30 mouse cellular contexts compared by ENCODE assay signal in the genomic region with DNA sequence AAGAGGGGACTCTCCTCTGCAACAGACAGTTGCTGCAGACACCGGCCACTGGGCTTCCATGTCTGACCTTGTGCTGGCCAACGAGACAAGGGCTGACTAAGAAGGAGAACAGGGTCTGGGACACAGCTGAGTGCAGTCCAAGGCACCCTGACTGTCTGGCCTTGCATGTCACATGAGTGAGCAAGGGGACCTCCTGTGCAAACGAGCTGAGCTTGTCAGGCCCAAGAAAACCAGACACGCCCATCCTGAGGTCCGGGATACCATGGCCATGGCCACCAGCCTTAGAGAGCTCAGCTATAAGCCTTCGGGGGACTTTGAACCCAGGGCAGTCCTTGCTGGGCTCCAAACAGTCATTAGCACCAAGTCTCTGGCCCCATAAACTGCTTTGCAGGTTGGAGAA. TPM values are rescaled to one million over a fixed set of nuclear protein-coding genes. Genes with fewer than 3 reads are reported as not detected.
DNase-seq lines count a peak whose midpoint lies in the region; ATAC-seq lines count a peak whose summit lies in the region.
"Had no signal": no experiment of that assay in that cellular context is flagged by ENCODE, and none has a peak within 500 bp of the region (broad histone marks: within the 10 kb centered on the region; RNA-seq: fewer than 3 reads in every experiment).

No protein-coding gene starts in this region.

- DNase-seq in adrenal gland, adult (ENCODE audit: inconsistent age in 2 of 2, low spot score in 1 of 2): peak; percentile 66 to 86
- no peak for DNase-seq in adrenal gland, postnatal 4 days (ENCODE audit: low spot score in 2 of 2)
- DNase-seq in B cell, adult 2 months: no peak
- DNase-seq in gastrocnemius, postnatal 14 days: no peak
- no peak for DNase-seq in midbrain, embryonic 14.5 days
- DNase-seq: cerebellum, adult 8-10 months; cerebellum, postnatal 25 days; heart, postnatal 4 days; kidney, adult 2 months; kidney, postnatal 4 days; liver, embryonic 13.5 days; lung, adult 18-20 months; lung, postnatal 4 days; retina, postnatal 1 day; right cerebral cortex, postnatal 25 days; thymus, adult 18-20 months; thymus, postnatal 25 days had no signal

- 87% methylated on average over 6 of the region's 6 CpGs for WGBS in embryonic facial prominence, embryonic 13.5 days
- WGBS in midbrain, embryonic 14.5 days: 89% methylated on average over 6 of the region's 6 CpGs

- H3K27me3 ChIP-seq in megakaryocyte, embryonic 14.5 days (replicated peaks): no peaks in the 10 kb centered on the region
- no peaks in the 10 kb centered on the region for H3K27me3 ChIP-seq in embryonic facial prominence, embryonic 13.5 days
- no peaks in the 10 kb centered on the region for H3K27me3 ChIP-seq in midbrain, embryonic 14.5 days (ENCODE audit: control insufficient read depth, insufficient read depth, low read length)
- H3K27me3 ChIP-seq: forebrain, embryonic 15.5 days; hindbrain, embryonic 13.5 days; limb, embryonic 15.5 days; liver, embryonic 13.5 days; midbrain, embryonic 15.5 days; neural tube, embryonic 15.5 days; stomach, embryonic 15.5 days had no signal

- no peak for ATAC-seq in megakaryocyte, adult 5-6 weeks (ENCODE audit: poor library complexity, severe bottlenecking)
- ATAC-seq in embryonic facial prominence, embryonic 13.5 days (ENCODE audit: insufficient number of reproducible peaks, insufficient read depth, low FRiP score, low TSS enrichment, low read depth): no peak
- ATAC-seq in midbrain, embryonic 14.5 days (ENCODE audit: low FRiP score, low TSS enrichment): no peak
- ATAC-seq: forebrain, embryonic 15.5 days; lung, postnatal 0 days; midbrain, embryonic 15.5 days had no signal

- H3K4me1 ChIP-seq in megakaryocyte, embryonic 14.5 days: peaks cover 75% of the 10 kb centered on the region
- peaks cover 23% of the 10 kb centered on the region for H3K4me1 ChIP-seq in embryonic facial prominence, embryonic 13.5 days
- no peaks in the 10 kb centered on the region for H3K4me1 ChIP-seq in midbrain, embryonic 14.5 days (ENCODE audit: control insufficient read depth, insufficient read depth, low read length)

- H3K4me2 ChIP-seq in embryonic facial prominence, embryonic 13.5 days: no peak overlapping the region
- H3K4me2 ChIP-seq in midbrain, embryonic 14.5 days (ENCODE audit: low read length): no peak overlapping the region
- H3K4me2 ChIP-seq: forebrain, embryonic 15.5 days; hindbrain, embryonic 13.5 days; limb, embryonic 15.5 days; liver, embryonic 13.5 days; midbrain, embryonic 15.5 days; neural tube, embryonic 15.5 days; stomach, embryonic 15.5 days had no signal

- peaks cover 97% of the 10 kb centered on the region for H3K36me3 ChIP-seq in megakaryocyte, embryonic 14.5 days (replicated peaks; ENCODE audit: low read length)
- H3K36me3 ChIP-seq in embryonic facial prominence, embryonic 13.5 days: peaks cover 85% of the 10 kb centered on the region
- H3K36me3 ChIP-seq in midbrain, embryonic 14.5 days (ENCODE audit: control insufficient read depth, insufficient read depth, low read length): peaks cover 62% of the 10 kb centered on the region

- no peak overlapping the region for H3K27ac ChIP-seq in embryonic facial prominence, embryonic 13.5 days
- H3K27ac ChIP-seq in midbrain, embryonic 14.5 days (replicated peaks; ENCODE audit: low read depth, low read length): no peak overlapping the region
- H3K27ac ChIP-seq: forebrain, embryonic 15.5 days; heart, embryonic 10.5 days; hindbrain, embryonic 13.5 days; kidney, postnatal 0 days; limb, embryonic 15.5 days; liver, embryonic 13.5 days; midbrain, embryonic 15.5 days; neural tube, embryonic 15.5 days; stomach, embryonic 15.5 days had no signal

- peak overlapping the region; percentile 34 for H3K4me3 ChIP-seq in megakaryocyte, embryonic 14.5 days (replicated peaks)
- no peak overlapping the region for H3K4me3 ChIP-seq in embryonic facial prominence, embryonic 13.5 days
- no peak overlapping the region for H3K4me3 ChIP-seq in midbrain, embryonic 14.5 days (replicated peaks; ENCODE audit: low read depth, low read length)
- H3K4me3 ChIP-seq: forebrain, embryonic 15.5 days; heart, embryonic 10.5 days; hindbrain, embryonic 13.5 days; limb, embryonic 15.5 days; liver, embryonic 13.5 days; midbrain, embryonic 15.5 days; neural tube, embryonic 15.5 days; stomach, embryonic 15.5 days had no signal

- intact Hi-C loops in gastrocnemius, postnatal 14 days (cut with DNase I; ENCODE audit: low total_unique reads): no loop called here

- no peaks in the 10 kb centered on the region for H3K9me3 ChIP-seq in megakaryocyte, embryonic 14.5 days
- no peaks in the 10 kb centered on the region for H3K9me3 ChIP-seq in embryonic facial prominence, embryonic 13.5 days
- H3K9me3 ChIP-seq in midbrain, embryonic 14.5 days (ENCODE audit: control insufficient read depth, low read length): no peaks in the 10 kb centered on the region
- H3K9me3 ChIP-seq: forebrain, embryonic 15.5 days; G1E; heart, embryonic 10.5 days; hindbrain, embryonic 13.5 days; limb, embryonic 15.5 days; liver, embryonic 13.5 days; midbrain, embryonic 15.5 days; neural tube, embryonic 15.5 days; stomach, embryonic 15.5 days had no signal

- 0 out of 2 replicates have a peak overlapping the region, but pooled peaks have one; percentile 46 for H3K9ac ChIP-seq in embryonic facial prominence, embryonic 13.5 days
- no peak overlapping the region for H3K9ac ChIP-seq in midbrain, embryonic 14.5 days (replicated peaks; ENCODE audit: low read length)
- H3K9ac ChIP-seq: forebrain, embryonic 15.5 days; hindbrain, embryonic 13.5 days; limb, embryonic 15.5 days; liver, embryonic 13.5 days; midbrain, embryonic 15.5 days; stomach, embryonic 15.5 days had no signal

RNA-seq across cellular contexts. Expression of gene Frmd8, which starts 7.0 kb away (rescaled TPM):
- 10 to 100 TPM; 42.4 to 45.9 TPM for total RNA-seq in adrenal gland, postnatal 4 days (2021)
- 28.5 and 57.6 TPM in 2 replicates for polyA plus RNA-seq in megakaryocyte, embryonic 14.5 days (2012; ENCODE audit: insufficient read depth, low replicate concordance)
- total RNA-seq in megakaryocyte, adult 5-6 weeks (2015): 21.4 and 21.9 TPM in 2 replicates
- 19.3 and 23.3 TPM in 2 replicates for total RNA-seq in megakaryocyte, adult 5-6 weeks (2017)
- polyA plus RNA-seq in embryonic facial prominence, embryonic 13.5 days (2015; fragmentation: Nextera tagmentation; extraction: Ambion mirVana): 30.6 and 34.0 TPM in 2 replicates
- total RNA-seq in gastrocnemius, postnatal 14 days (2021): 1 to 10 TPM; 7.1 to 7.7 TPM
- 8.3 and 12.2 TPM in 2 replicates for polyA plus RNA-seq in midbrain, embryonic 14.5 days (2014; fragmentation: Nextera tagmentation; extraction: Ambion mirVana)

RNA-seq across cellular contexts. Expression of gene Slc25a45, which starts 9.5 kb away (rescaled TPM):
- 10 to 100 TPM; 25.9 to 26.3 TPM for total RNA-seq in adrenal gland, postnatal 4 days (2021)
- 3.6 and 6.9 TPM in 2 replicates for polyA plus RNA-seq in megakaryocyte, embryonic 14.5 days (2012; ENCODE audit: insufficient read depth, low replicate concordance)
- 55.6 and 67.9 TPM in 2 replicates for total RNA-seq in megakaryocyte, adult 5-6 weeks (2015)
- total RNA-seq in megakaryocyte, adult 5-6 weeks (2017): 69.1 and 73.5 TPM in 2 replicates
- 3.1 and 4.5 TPM in 2 replicates for polyA plus RNA-seq in embryonic facial prominence, embryonic 13.5 days (2015; fragmentation: Nextera tagmentation; extraction: Ambion mirVana)
- total RNA-seq in gastrocnemius, postnatal 14 days (2021): 1 to 10 TPM; 2.1 to 2.3 TPM
- polyA plus RNA-seq in midbrain, embryonic 14.5 days (2014; fragmentation: Nextera tagmentation; extraction: Ambion mirVana): 0.73 and 1.2 TPM in 2 replicates

RNA-seq across cellular contexts. Expression of gene Tigd3, which starts 25.9 kb away (rescaled TPM):
- total RNA-seq in adrenal gland, postnatal 4 days (2021): 1 to 10 TPM; 3.1 TPM
- polyA plus RNA-seq in megakaryocyte, embryonic 14.5 days (2012; ENCODE audit: insufficient read depth, low replicate concordance): 0.57 and 1.3 TPM in 2 replicates
- 0.54 and 0.59 TPM in 2 replicates for total RNA-seq in megakaryocyte, adult 5-6 weeks (2015)
- 1.0 and 1.8 TPM in 2 replicates for total RNA-seq in megakaryocyte, adult 5-6 weeks (2017)
- 3.8 and 4.7 TPM in 2 replicates for polyA plus RNA-seq in embryonic facial prominence, embryonic 13.5 days (2015; fragmentation: Nextera tagmentation; extraction: Ambion mirVana)
- total RNA-seq in gastrocnemius, postnatal 14 days (2021): under 1 TPM; 0.42 to 0.66 TPM
- polyA plus RNA-seq in midbrain, embryonic 14.5 days (2014; fragmentation: Nextera tagmentation; extraction: Ambion mirVana): 9.9 and 10.8 TPM in 2 replicates

RNA-seq across cellular contexts. Expression of gene Dpf2, which starts 44.7 kb away (rescaled TPM):
- 100 to 1,000 TPM; 158 to 169 TPM for total RNA-seq in adrenal gland, postnatal 4 days (2021)
- polyA plus RNA-seq in megakaryocyte, embryonic 14.5 days (2012; ENCODE audit: insufficient read depth, low replicate concordance): 23.0 and 44.7 TPM in 2 replicates
- 52.2 and 52.4 TPM in 2 replicates for total RNA-seq in megakaryocyte, adult 5-6 weeks (2015)
- total RNA-seq in megakaryocyte, adult 5-6 weeks (2017): 88.7 and 107 TPM in 2 replicates
- 164 and 179 TPM in 2 replicates for polyA plus RNA-seq in embryonic facial prominence, embryonic 13.5 days (2015; fragmentation: Nextera tagmentation; extraction: Ambion mirVana)
- 10 to 100 TPM; 71.9 to 78.2 TPM for total RNA-seq in gastrocnemius, postnatal 14 days (2021)
- polyA plus RNA-seq in midbrain, embryonic 14.5 days (2014; fragmentation: Nextera tagmentation; extraction: Ambion mirVana): 96.6 and 108 TPM in 2 replicates

RNA-seq across cellular contexts. Expression of gene Cdc42ep2, which starts 56.5 kb away (rescaled TPM):
- total RNA-seq in adrenal gland, postnatal 4 days (2021): 10 to 100 TPM; 11.4 TPM
- 4.4 and 15.7 TPM in 2 replicates for polyA plus RNA-seq in megakaryocyte, embryonic 14.5 days (2012; ENCODE audit: insufficient read depth, low replicate concordance)
- 3.0 and 3.4 TPM in 2 replicates for total RNA-seq in megakaryocyte, adult 5-6 weeks (2015)
- 1.7 and 1.9 TPM in 2 replicates for total RNA-seq in megakaryocyte, adult 5-6 weeks (2017)
- polyA plus RNA-seq in embryonic facial prominence, embryonic 13.5 days (2015; fragmentation: Nextera tagmentation; extraction: Ambion mirVana): 4.7 TPM in 2 replicates
- 10 to 100 TPM; 14.4 to 18.3 TPM for total RNA-seq in gastrocnemius, postnatal 14 days (2021)
- 12.3 and 16.2 TPM in 2 replicates for polyA plus RNA-seq in midbrain, embryonic 14.5 days (2014; fragmentation: Nextera tagmentation; extraction: Ambion mirVana)

Comparison
In these comparisons a context has a peak if more than half of its experiments do, and no peak if none do; other contexts are left out.
1. DNase-seq: peak in adrenal gland, adult (2 of 2); none in adrenal gland, postnatal 4 days (0 of 2), B cell, adult 2 months (0 of 2), gastrocnemius, postnatal 14 days (single experiment) and midbrain, embryonic 14.5 days (single experiment).
2. RNA of gene Slc25a45, which starts 9.5 kb away (total RNA-seq): 55.6 to 73.5 TPM in megakaryocyte, adult 5-6 weeks and 25.9 to 26.3 TPM in adrenal gland, postnatal 4 days; 2.1 to 2.3 TPM in gastrocnemius, postnatal 14 days; every median in the first group is over 4 times any median in the second.